Mouse (Mus musculus) CH12.LX (cell line): ENCODE results near the gene Col15a1.

Experiments
- CHD1 ChIP-seq: IDR thresholded peaks from 2 replicates; pipeline ENCODE4 v1.6.1; 2012; ENCODE audit warnings: low read depth, low read length, improper control_type of control experiment, inconsistent platforms
- MAFK ChIP-seq: IDR thresholded peaks from 2 replicates; pipeline ENCODE4 v1.6.1; 2011; ENCODE audit warnings: low read length, improper control_type of control experiment; ENCODE audit not compliant: insufficient replicate concordance
- MAX ChIP-seq: IDR thresholded peaks from 2 replicates; pipeline ENCODE4 v1.6.1; 2011; ENCODE audit warnings: low read length, improper control_type of control experiment
- POLR2A ChIP-seq: IDR thresholded peaks from 2 replicates; pipeline ENCODE4 v1.6.1; 2011; ENCODE audit warnings: low read depth, mild to moderate bottlenecking, improper control_type of control experiment, low read length
- SMC3 ChIP-seq: IDR thresholded peaks from 2 replicates; pipeline ENCODE4 v1.6.1; 2011; ENCODE audit warnings: low read depth, low read length, improper control_type of control experiment
- ZC3H11A ChIP-seq: IDR thresholded peaks from 2 replicates; pipeline ENCODE4 v1.6.1; 2012; ENCODE audit warnings: low read depth, mild to moderate bottlenecking, inconsistent platforms, low read length, improper control_type of control experiment

DNA sequence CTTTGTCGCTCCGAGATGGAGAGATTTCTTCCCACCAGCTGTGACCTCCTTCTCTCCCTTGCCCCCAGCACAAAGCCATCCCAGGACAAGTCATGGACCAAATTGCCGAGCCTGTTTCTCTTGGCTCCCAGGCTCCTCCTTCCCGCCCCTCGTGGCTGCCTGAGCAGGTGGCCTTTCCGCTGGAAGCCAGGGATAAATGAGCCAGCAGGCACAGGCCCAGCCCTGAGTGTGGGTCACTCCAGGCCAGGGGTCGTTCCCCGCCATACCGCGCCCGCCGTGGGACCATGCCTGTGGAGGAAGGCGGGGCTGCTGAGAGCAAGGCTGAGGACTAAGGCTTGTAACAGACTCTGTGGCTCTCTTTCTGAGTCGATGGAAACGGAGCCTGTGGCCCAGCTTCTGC is 29.3 kb downstream of the Col15a1 start:
- no peak for TF ChIP-seq MAFK
- TF ChIP-seq ZC3H11A = no peak
- no peak for TF ChIP-seq SMC3
- no peak for TF ChIP-seq POLR2A
- no peak for TF ChIP-seq MAX
- no peak for TF ChIP-seq CHD1
